Mouse (Mus musculus): ENCODE measurements around the gene Ribc2. TPM values are rescaled to one million over a fixed set of nuclear protein-coding genes. Genes with fewer than 3 reads are reported as not detected.

Ribc2 gene
- total RNA-seq, 2 experiments from 2014 or later: 0.27 TPM; not detected in 1

GRCm38 (mm10) chr15:85156198-85156597 lies 24.3 kb downstream of the Ribc2 start:
- Histone ChIP-seq H3K4me3 (no peak overlapping the region), H3K27ac (no peak overlapping the region)
- no peak for DNase-seq (ENCODE audit: extremely low spot score in 1 of 2, low spot score in 2 of 2)
- intact Hi-C loops (cut with DNase I): no loop called here
- no peak for TF ChIP-seq CTCF (IDR thresholded peaks at IDR 0.05)

- H3K27ac ChIP-seq: no peak overlapping the region
- intact Hi-C loops (cut with DNase I): no loop called here
- TF ChIP-seq CTCF (IDR thresholded peaks at IDR 0.05): no peak
- no peak overlapping the region for H3K4me3 ChIP-seq
- no peak for DNase-seq (ENCODE audit: extremely low spot score in 1 of 2, low spot score in 2 of 2)
Observed at GRCm38 (mm10) chr15:85161416-85161815, 29.5 kb downstream of the Ribc2 start.

GRCm38 (mm10) chr15:85162693-85163663 lies 31.1 kb downstream of the Ribc2 start:
- Histone ChIP-seq H3K27ac (no peak overlapping the region), H3K4me3 (no peak overlapping the region)
- intact Hi-C loops (cut with DNase I): no loop called here
- no peak for DNase-seq (ENCODE audit: extremely low spot score in 1 of 2, low spot score in 2 of 2)
- no peak for TF ChIP-seq CTCF (IDR thresholded peaks at IDR 0.05)

GRCm38 (mm10) chr15:85166433-85166933 lies 34.6 kb downstream of the Ribc2 start:
- no peak for TF ChIP-seq CTCF (IDR thresholded peaks at IDR 0.05)
- H3K4me3 ChIP-seq: no peak overlapping the region
- H3K27ac ChIP-seq: no peak overlapping the region
- intact Hi-C loops (cut with DNase I): no loop called here
- DNase-seq (ENCODE audit: extremely low spot score in 1 of 2, low spot score in 2 of 2): no peak

- Histone ChIP-seq H3K4me3 (no peak overlapping the region), H3K27ac (no peak overlapping the region)
- no peak for DNase-seq (ENCODE audit: extremely low spot score in 1 of 2, low spot score in 2 of 2)
- intact Hi-C loops (cut with DNase I): no loop called here
- TF ChIP-seq CTCF (IDR thresholded peaks at IDR 0.05): no peak
Observed at GRCm38 (mm10) chr15:85167086-85167679, 35.3 kb downstream of the Ribc2 start.

- no peak overlapping the region for H3K4me3 ChIP-seq
- H3K27ac ChIP-seq: no peak overlapping the region
- no peak for DNase-seq (ENCODE audit: extremely low spot score in 1 of 2, low spot score in 2 of 2)
- no peak for TF ChIP-seq CTCF (IDR thresholded peaks at IDR 0.05)
- intact Hi-C loops (cut with DNase I): no loop called here
Observed at GRCm38 (mm10) chr15:85172054-85172453, 40.2 kb downstream of the Ribc2 start.

- H3K27ac ChIP-seq: no peak overlapping the region
- intact Hi-C loops (cut with DNase I): no loop called here
Observed at GRCm38 (mm10) chr15:85173425-85173824, 41.5 kb downstream of the Ribc2 start.

GRCm38 (mm10) chr15:85174060-85174459 lies 42.2 kb downstream of the Ribc2 start:
- H3K27ac ChIP-seq: no peak overlapping the region
- DNase-seq (ENCODE audit: extremely low spot score in 1 of 2, low spot score in 2 of 2): no peak
- no peak overlapping the region for H3K4me3 ChIP-seq
- intact Hi-C loops (cut with DNase I): no loop called here
- TF ChIP-seq CTCF (IDR thresholded peaks at IDR 0.05): no peak

More at GRCm38 (mm10) chr15:85173425-85173824, 41.5 kb downstream of the Ribc2 start:
- no peak for TF ChIP-seq CTCF (IDR thresholded peaks at IDR 0.05)
- no peak for DNase-seq (ENCODE audit: extremely low spot score in 1 of 2, low spot score in 2 of 2)
- no peak overlapping the region for H3K4me3 ChIP-seq

GRCm38 (mm10) chr15:85177576-85177975 lies 45.7 kb downstream of the Ribc2 start:
- TF ChIP-seq CTCF (IDR thresholded peaks at IDR 0.05): no peak
- Histone ChIP-seq H3K4me3 (no peak overlapping the region), H3K27ac (no peak overlapping the region)
- intact Hi-C loops (cut with DNase I): no loop called here
- peak in 1 of 2 experiments; percentile 27 for DNase-seq (ENCODE audit: extremely low spot score in 1 of 2, low spot score in 2 of 2)

GRCm38 (mm10) chr15:85178172-85178571 lies 46.3 kb downstream of the Ribc2 start:
- no peak for TF ChIP-seq CTCF (IDR thresholded peaks at IDR 0.05)
- intact Hi-C loops (cut with DNase I): no loop called here
- Histone ChIP-seq H3K27ac (no peak overlapping the region), H3K4me3 (no peak overlapping the region)
- DNase-seq (ENCODE audit: extremely low spot score in 1 of 2, low spot score in 2 of 2): no peak

- intact Hi-C loops (cut with DNase I): no loop called here
- Histone ChIP-seq H3K27ac (no peak overlapping the region), H3K4me3 (no peak overlapping the region)
- no peak for DNase-seq (ENCODE audit: extremely low spot score in 1 of 2, low spot score in 2 of 2)
- no peak for TF ChIP-seq CTCF (IDR thresholded peaks at IDR 0.05)
Observed at GRCm38 (mm10) chr15:85179528-85180180, 47.8 kb downstream of the Ribc2 start.

GRCm38 (mm10) chr15:85180368-85180767 lies 48.5 kb downstream of the Ribc2 start:
- H3K27ac ChIP-seq: no peak overlapping the region
- intact Hi-C loops (cut with DNase I): no loop called here
- TF ChIP-seq CTCF (IDR thresholded peaks at IDR 0.05): no peak
- H3K4me3 ChIP-seq: no peak overlapping the region
- no peak for DNase-seq (ENCODE audit: extremely low spot score in 1 of 2, low spot score in 2 of 2)

All from left cerebral cortex, adult 2 months (tissue).